Mouse (Mus musculus) myocyte (in vitro differentiated cells): ENCODE results near the gene Itgb5.

Source experiments
- MAX ChIP-seq: IDR thresholded peaks from one replicate; pipeline ENCODE4 v1.6.1; 2011; ENCODE audit warnings: low read depth, mild to moderate bottlenecking, control low read depth
- MYOG ChIP-seq, 3 experiments: IDR thresholded peaks; one replicate each; pipeline ENCODE4 v1.6.1; 2011; ENCODE audit warnings: control low read depth in 2 of 3, low read depth in 2 of 3, mild to moderate bottlenecking in 2 of 3; ENCODE audit not compliant: insufficient read length in 2 of 3, control insufficient read depth in 1 of 3, insufficient read depth in 1 of 3
- POLR2A ChIP-seq: IDR thresholded peaks from one replicate; pipeline ENCODE4 v1.6.1; 2011; ENCODE audit warnings: low read depth, mild to moderate bottlenecking, control low read depth, moderate library complexity; ENCODE audit not compliant: insufficient read length
- TCF12 ChIP-seq: IDR thresholded peaks from one replicate; pipeline ENCODE4 v1.6.1; 2011; ENCODE audit warnings: mild to moderate bottlenecking, control low read depth; ENCODE audit not compliant: poor library complexity, insufficient read depth, severe bottlenecking
- USF1 ChIP-seq: IDR thresholded peaks from one replicate; pipeline ENCODE4 v1.6.1; 2011; ENCODE audit warnings: low read depth, mild to moderate bottlenecking, control low read depth, moderate library complexity

GRCm38 (mm10) chr16:33878041-33878783 is 48.7 kb downstream of the Itgb5 start:
- TF ChIP-seq MAX (no peak), POLR2A (no peak), MYOG (IDR thresholded peaks at IDR 0.05; ENCODE audit: control insufficient read depth in 1 of 3, insufficient read depth in 1 of 3, insufficient read length in 2 of 3, low read depth in 2 of 3) (no peak), TCF12 (peak; percentile 4), USF1 (no peak)
